Mouse (Mus musculus) heart, embryonic 14.5 days (tissue): ENCODE results near the gene Slc39a11. TPM values are rescaled to one million over a fixed set of nuclear protein-coding genes. Genes with fewer than 3 reads are reported as not detected.

Experiments used
- ATAC-seq: fragments of 200-750 bp; cut with Nextera tagmentation; 2 replicates; pipeline ENCODE4 v1.8.0; 2017; ENCODE audit warnings: low read depth, moderate TSS enrichment; ENCODE audit not compliant: insufficient number of reproducible peaks, insufficient read depth, low FRiP score
- H3K27ac ChIP-seq, 2 experiments: fragments of 200-500 bp in 1 of 2; fragments of 300-500 bp in 1 of 2; sonication (generic) in 1 of 2; replicated peaks in 1 of 2; 2 replicates each; pipeline ENCODE4 v1.5.1; 2012 to 2014; ENCODE audit warnings: low read depth in 2 of 2, low read length in 2 of 2, control low read depth in 1 of 2, mild to moderate bottlenecking in 1 of 2, mixed read lengths in 1 of 2; ENCODE audit not compliant: control insufficient read depth in 1 of 2, insufficient read depth in 1 of 2
- H3K27me3 ChIP-seq: fragments of 300-500 bp; sonication (generic); 2 replicates; pipeline ENCODE4 v1.6.1; 2014; ENCODE audit warnings: mild to moderate bottlenecking, low read length, control low read depth; ENCODE audit not compliant: control insufficient read depth, insufficient read depth
- H3K36me3 ChIP-seq: fragments of 300-500 bp; sonication (generic); 2 replicates; pipeline ENCODE4 v1.6.1; 2014; ENCODE audit warnings: mild to moderate bottlenecking, control low read depth, low read length, mixed read lengths; ENCODE audit not compliant: control insufficient read depth, insufficient read depth
- H3K4me1 ChIP-seq, 2 experiments: fragments of 200-500 bp in 1 of 2; fragments of 300-500 bp in 1 of 2; sonication (generic) in 1 of 2; 2 replicates each; pipeline ENCODE4 v1.6.1; 2012 to 2014; ENCODE audit warnings: low read length in 2 of 2, control low read depth in 1 of 2, mixed read lengths in 1 of 2; ENCODE audit not compliant: control insufficient read depth in 2 of 2, insufficient read depth in 2 of 2
- H3K4me2 ChIP-seq: fragments of 300-500 bp; sonication (generic); 2 replicates; pipeline ENCODE4 v1.6.1; 2014; ENCODE audit warnings: mild to moderate bottlenecking, low read length
- H3K4me3 ChIP-seq, 2 experiments: fragments of 200-500 bp in 1 of 2; fragments of 300-500 bp in 1 of 2; sonication (generic) in 1 of 2; 2 replicates each; pipeline ENCODE4 v1.5.1; 2012 to 2014; ENCODE audit warnings: low read length in 2 of 2, mild to moderate bottlenecking in 2 of 2, control low read depth in 1 of 2, low read depth in 1 of 2, moderate library complexity in 1 of 2; ENCODE audit not compliant: control insufficient read depth in 1 of 2, insufficient read depth in 1 of 2
- H3K9ac ChIP-seq: fragments of 300-500 bp; sonication (generic); 2 replicates; pipeline ENCODE4 v1.6.1; 2014; ENCODE audit warnings: mild to moderate bottlenecking, low read length
- H3K9me3 ChIP-seq: fragments of 300-500 bp; sonication (generic); 2 replicates; pipeline ENCODE4 v1.6.1; 2016; ENCODE audit warnings: low read length, control low read depth; ENCODE audit not compliant: control insufficient read depth
- WGBS: fragments of 180-500 bp; shearing (Covaris S2); extraction: QIAGEN DNeasy Blood & Tissue Kit; methylation state at CpG from one replicate; pipeline ENCODE4 v1.1.7; 2014; 5-methylcytosine and 5-hydroxymethylcytosine counted together
- polyA plus RNA-seq: library from polyadenylated mRNA; unstranded; fragments of >200 nt; fragmentation: Nextera tagmentation; extraction: Ambion mirVana; gene quantifications from 2 replicates; pipeline ENCODE4 v1.2.1, GENCODE M21; 2014

The Slc39a11 gene
- polyA plus RNA-seq, 1 experiment from 2014 or later, result 13.6 TPM

DNA sequence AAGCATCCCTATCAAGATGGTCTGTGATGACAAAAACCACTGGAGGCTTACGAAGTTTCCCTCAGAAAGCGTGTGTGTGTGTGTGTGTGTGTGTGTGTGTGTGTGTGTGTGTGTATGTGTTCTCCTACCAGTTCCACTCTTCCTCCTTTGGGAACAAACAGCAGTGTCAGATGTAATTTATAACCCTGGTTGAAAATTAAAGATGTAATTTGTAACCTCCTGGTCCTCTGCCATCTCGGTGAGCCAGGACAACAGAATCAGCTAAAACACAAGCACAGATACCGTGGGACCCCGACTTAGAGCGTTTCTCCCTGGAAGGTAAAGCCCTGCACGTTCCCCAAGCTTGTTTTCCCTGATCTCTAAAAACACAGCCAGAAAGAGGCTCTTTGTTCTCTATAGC is 131.7 kb downstream of the Slc39a11 start:
- no peak overlapping the region for H3K9ac ChIP-seq
- H3K9me3 ChIP-seq, result no peaks in the 10 kb centered on the region
- H3K27ac ChIP-seq, result no peak overlapping the region
- ATAC-seq, result no peak
- 86% methylated on average over 7 of the region's 7 CpGs for WGBS
- no peaks in the 10 kb centered on the region for H3K27me3 ChIP-seq
- H3K4me3 ChIP-seq, result no peak overlapping the region
- H3K36me3 ChIP-seq, result no peaks in the 10 kb centered on the region
- peaks cover 0 to 10% of the 10 kb centered on the region in 2 experiments; a peak in 2 of 4 replicates for H3K4me1 ChIP-seq
- H3K4me2 ChIP-seq, result no peak overlapping the region

- 67% methylated on average over 10 of the region's 10 CpGs for WGBS
- Histone ChIP-seq H3K36me3 (no peaks in the 10 kb centered on the region), H3K9ac (no peak overlapping the region), H3K4me2 (no peak overlapping the region), H3K9me3 (no peaks in the 10 kb centered on the region), H3K4me1 (peaks cover 0 to 12% of the 10 kb centered on the region in 2 experiments; a peak in 2 of 4 replicates), H3K4me3 (no peak overlapping the region), H3K27me3 (no peaks in the 10 kb centered on the region), H3K27ac (no peak overlapping the region)
- ATAC-seq, result no peak
These were observed 133.7 kb downstream of the Slc39a11 start for GRCm38 (mm10) chr11:113516156-113516555.

GRCm38 (mm10) chr11:113512976-113513375 is 136.9 kb downstream of the Slc39a11 start:
- ATAC-seq, result no peak
- 86% methylated on average over 10 of the region's 10 CpGs for WGBS
- H3K27ac ChIP-seq, result no peak overlapping the region

GRCm38 (mm10) chr11:113512150-113512549 is 137.7 kb downstream of the Slc39a11 start:
- no peaks in the 10 kb centered on the region for H3K36me3 ChIP-seq
- no peaks in the 10 kb centered on the region for H3K9me3 ChIP-seq
- peaks cover 3 to 15% of the 10 kb centered on the region in 2 experiments; a peak in 3 of 4 replicates for H3K4me1 ChIP-seq
- H3K27ac ChIP-seq, result no peak overlapping the region
- H3K4me2 ChIP-seq, result no peak overlapping the region
- 88% methylated on average over 7 of the region's 7 CpGs for WGBS
- no peaks in the 10 kb centered on the region for H3K27me3 ChIP-seq
- ATAC-seq, result no peak
- no peak overlapping the region for H3K9ac ChIP-seq
- H3K4me3 ChIP-seq, result no peak overlapping the region

More at GRCm38 (mm10) chr11:113512976-113513375, 136.9 kb downstream of the Slc39a11 start:
- Histone ChIP-seq H3K9ac (no peak overlapping the region), H3K4me3 (no peak overlapping the region), H3K9me3 (no peaks in the 10 kb centered on the region), H3K4me2 (no peak overlapping the region), H3K27me3 (no peaks in the 10 kb centered on the region), H3K4me1 (peaks cover 3 to 15% of the 10 kb centered on the region in 2 experiments; a peak in 3 of 4 replicates), H3K36me3 (no peaks in the 10 kb centered on the region)

GRCm38 (mm10) chr11:113510969-113511625 is 138.8 kb downstream of the Slc39a11 start:
- no peak overlapping the region for H3K4me2 ChIP-seq
- peaks cover 3 to 15% of the 10 kb centered on the region in 2 experiments; a peak in 3 of 4 replicates for H3K4me1 ChIP-seq
- H3K4me3 ChIP-seq, result no peak overlapping the region
- no peaks in the 10 kb centered on the region for H3K36me3 ChIP-seq
- WGBS, result 59% methylated on average over 11 of the region's 11 CpGs
- no peaks in the 10 kb centered on the region for H3K27me3 ChIP-seq
- 0 out of 2 replicates have a peak, but pooled peaks have one; percentile 25 for ATAC-seq
- no peak overlapping the region; the same call in 1 of the 2 replicates for H3K9ac ChIP-seq
- H3K27ac ChIP-seq, result no peak overlapping the region
- H3K9me3 ChIP-seq, result no peaks in the 10 kb centered on the region

- peaks cover 3 to 15% of the 10 kb centered on the region in 2 experiments; a peak in 3 of 4 replicates for H3K4me1 ChIP-seq
- H3K27me3 ChIP-seq, result no peaks in the 10 kb centered on the region
- H3K4me2 ChIP-seq, result no peak overlapping the region
- H3K9me3 ChIP-seq, result no peaks in the 10 kb centered on the region
- ATAC-seq, result no peak
- H3K9ac ChIP-seq, result no peak overlapping the region
- WGBS, result 73% methylated on average over 7 of the region's 7 CpGs
- H3K36me3 ChIP-seq, result no peaks in the 10 kb centered on the region
- H3K4me3 ChIP-seq, result no peak overlapping the region
- no peak overlapping the region for H3K27ac ChIP-seq
These were observed 139.6 kb downstream of the Slc39a11 start for GRCm38 (mm10) chr11:113510249-113510648.

DNA sequence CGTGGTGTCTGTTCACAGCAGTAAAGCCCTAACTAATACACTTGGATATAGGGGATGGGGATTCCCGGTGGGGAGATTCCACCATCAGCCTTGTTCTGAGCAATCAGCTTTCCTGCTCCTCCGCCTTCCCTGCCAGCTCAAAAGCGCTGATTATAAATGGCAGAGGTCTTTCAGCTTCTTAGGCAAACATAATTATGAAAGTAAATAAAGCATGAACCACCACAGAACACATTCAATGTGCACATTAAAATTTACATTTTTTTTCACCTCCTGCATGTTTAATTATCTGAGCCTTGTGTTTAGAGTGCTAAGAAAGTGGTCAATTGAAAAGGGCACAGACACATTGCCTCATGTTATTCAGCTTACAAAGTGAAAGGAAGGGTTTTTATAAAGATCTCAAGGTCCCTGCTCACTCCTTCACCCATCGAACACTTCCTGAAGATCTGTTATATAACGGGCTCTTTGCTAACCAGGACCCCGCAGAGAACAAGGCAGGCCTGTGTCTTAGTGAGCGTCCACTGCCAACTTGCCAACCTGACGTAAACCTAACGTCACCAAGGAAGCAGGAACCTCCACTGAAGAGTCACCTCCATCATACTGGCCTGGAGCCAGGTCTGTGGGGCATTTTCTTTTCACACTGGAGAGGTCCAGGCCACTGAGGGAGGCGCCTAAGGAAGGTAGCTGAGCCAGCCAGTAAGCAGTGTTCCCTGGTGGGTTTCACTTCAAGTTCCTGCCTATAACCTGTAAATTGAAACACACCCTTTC is 142.0 kb downstream of the Slc39a11 start:
- no peak overlapping the region for H3K4me2 ChIP-seq
- ATAC-seq, result no peak
- H3K9ac ChIP-seq, result no peak overlapping the region
- H3K4me1 ChIP-seq, result peaks cover 3 to 10% of the 10 kb centered on the region in 2 experiments; a peak in 3 of 4 replicates
- H3K9me3 ChIP-seq, result no peaks in the 10 kb centered on the region
- WGBS, result 72% methylated on average over 11 of the region's 11 CpGs
- H3K4me3 ChIP-seq, result no peak overlapping the region
- no peaks in the 10 kb centered on the region for H3K27me3 ChIP-seq
- H3K27ac ChIP-seq, result no peak overlapping the region
- no peaks in the 10 kb centered on the region for H3K36me3 ChIP-seq
